Mouse (Mus musculus) kidney, embryonic 15.5 days (tissue): ENCODE measurements around the gene Gsn. TPM values are rescaled to one million over a fixed set of nuclear protein-coding genes. Genes with fewer than 3 reads are reported as not detected.

Source experiments
- ATAC-seq: fragments of 200-750 bp; cut with Nextera tagmentation; replicated peaks from 2 replicates; pipeline ENCODE4 v1.8.0; 2017; ENCODE audit warnings: moderate TSS enrichment; ENCODE audit not compliant: low FRiP score
- H3K27ac ChIP-seq: fragments of 300-500 bp; sonication (generic); 2 replicates; pipeline ENCODE4 v1.5.1; 2015; ENCODE audit warnings: mild to moderate bottlenecking, inconsistent platforms
- H3K27me3 ChIP-seq: fragments of 300-500 bp; sonication (generic); 2 replicates; pipeline ENCODE4 v1.6.1; 2015; ENCODE audit warnings: inconsistent platforms
- H3K36me3 ChIP-seq: fragments of 300-500 bp; sonication (generic); 2 replicates; pipeline ENCODE4 v1.6.1; 2015; ENCODE audit warnings: inconsistent platforms
- H3K4me1 ChIP-seq: fragments of 300-500 bp; sonication (generic); 2 replicates; pipeline ENCODE4 v1.6.1; 2015; ENCODE audit warnings: inconsistent platforms
- H3K4me2 ChIP-seq: fragments of 300-500 bp; sonication (generic); 2 replicates; pipeline ENCODE4 v1.6.1; 2015; ENCODE audit warnings: moderate library complexity, mild to moderate bottlenecking, inconsistent platforms
- H3K4me3 ChIP-seq: fragments of 300-500 bp; sonication (generic); replicated peaks from 2 replicates; pipeline ENCODE4 v1.5.1; 2015; ENCODE audit warnings: mild to moderate bottlenecking, inconsistent platforms
- H3K9ac ChIP-seq: fragments of 300-500 bp; sonication (generic); 2 replicates; pipeline ENCODE4 v1.6.1; 2015; ENCODE audit warnings: mild to moderate bottlenecking, inconsistent platforms
- H3K9me3 ChIP-seq: fragments of 300-500 bp; sonication (generic); replicated peaks from 2 replicates; pipeline ENCODE4 v1.6.1; 2016; ENCODE audit warnings: inconsistent platforms
- WGBS: fragments of 180-500 bp; shearing (Covaris S2); methylation state at CpG from one replicate; pipeline ENCODE4 v1.1.7; 2015; ENCODE audit warnings: mixed read lengths; 5-methylcytosine and 5-hydroxymethylcytosine counted together
- polyA plus RNA-seq: library from polyadenylated mRNA; unstranded; fragments of >200 nt; fragmentation: Nextera tagmentation; extraction: Ambion mirVana; gene quantifications from 2 replicates; pipeline ENCODE4 v1.2.1, GENCODE M21; 2015

Gene Gsn
- polyA plus RNA-seq, 1 experiment from 2014 or later: 144 TPM

DNA sequence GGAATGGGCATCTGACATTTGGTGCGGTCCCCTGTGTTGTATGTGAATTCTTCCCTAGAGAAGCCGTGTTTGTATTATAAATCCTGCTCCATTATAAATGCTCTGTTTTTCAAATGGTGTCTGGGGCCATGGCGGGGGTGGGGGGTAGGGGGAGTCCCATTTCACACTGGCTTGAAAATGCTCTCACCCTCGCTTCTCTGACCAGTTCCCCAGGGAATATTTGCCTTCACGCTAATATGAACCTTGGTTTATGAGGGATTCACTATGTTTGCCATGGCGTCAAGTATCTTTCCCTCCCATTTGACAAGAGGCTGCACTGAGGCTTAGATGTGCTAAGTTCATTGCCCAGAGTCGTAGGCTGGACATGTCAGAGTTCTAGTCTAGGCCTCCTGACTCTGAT, 718 bp upstream of the Gsn start:
- 69% methylated on average over 7 of the region's 7 CpGs for WGBS
- no peak overlapping the region; the same call in 1 of the 2 replicates for H3K4me3 ChIP-seq
- H3K36me3 ChIP-seq: no peaks in the 10 kb centered on the region
- H3K9me3 ChIP-seq: no peaks in the 10 kb centered on the region
- peak overlapping the region; percentile 97 for H3K4me2 ChIP-seq
- peaks cover 49% of the 10 kb centered on the region for H3K4me1 ChIP-seq
- H3K27me3 ChIP-seq: peaks cover 14% of the 10 kb centered on the region; the same call in 1 of the 2 replicates
- H3K27ac ChIP-seq: no peak overlapping the region
- H3K9ac ChIP-seq: 0 out of 2 replicates have a peak overlapping the region, but pooled peaks have one; percentile 67
- no peak for ATAC-seq

GRCm38 (mm10) chr2:35256932-35257331, 752 bp downstream of the Gsn start:
- H3K4me2 ChIP-seq: peak overlapping the region; percentile 97
- peaks cover 14% of the 10 kb centered on the region; the same call in 1 of the 2 replicates for H3K27me3 ChIP-seq
- no peaks in the 10 kb centered on the region for H3K36me3 ChIP-seq
- peak overlapping the region; percentile 67; the same call in 1 of the 2 replicates for H3K9ac ChIP-seq
- peaks cover 49% of the 10 kb centered on the region for H3K4me1 ChIP-seq
- H3K9me3 ChIP-seq: no peaks in the 10 kb centered on the region
- ATAC-seq: no peak
- H3K4me3 ChIP-seq: peak overlapping the region; percentile 64
- 49% methylated on average over 8 of the region's 8 CpGs for WGBS
- H3K27ac ChIP-seq: 0 out of 2 replicates have a peak overlapping the region, but pooled peaks have one; percentile 33

- 79% methylated on average over 2 of the region's 2 CpGs for WGBS
- Histone ChIP-seq H3K4me1 (peaks cover 49% of the 10 kb centered on the region), H3K27ac (no peak overlapping the region), H3K36me3 (no peaks in the 10 kb centered on the region), H3K9me3 (no peaks in the 10 kb centered on the region), H3K4me2 (no peak overlapping the region), H3K4me3 (no peak overlapping the region), H3K9ac (no peak overlapping the region), H3K27me3 (peaks cover 14% of the 10 kb centered on the region; the same call in 1 of the 2 replicates)
- no peak for ATAC-seq
Measured at GRCm38 (mm10) chr2:35257886-35258285, 1.7 kb downstream of the Gsn start.

- Histone ChIP-seq H3K27ac (no peak overlapping the region), H3K4me3 (no peak overlapping the region), H3K9me3 (no peaks in the 10 kb centered on the region), H3K9ac (no peak overlapping the region), H3K4me1 (peaks cover 49% of the 10 kb centered on the region), H3K36me3 (no peaks in the 10 kb centered on the region), H3K4me2 (no peak overlapping the region), H3K27me3 (peaks cover 14% of the 10 kb centered on the region; the same call in 1 of the 2 replicates)
- no peak for ATAC-seq
- WGBS: 65% methylated on average over 4 of the region's 4 CpGs
Measured at GRCm38 (mm10) chr2:35258590-35258989, 2.4 kb downstream of the Gsn start.

- no peaks in the 10 kb centered on the region for H3K36me3 ChIP-seq
- H3K4me1 ChIP-seq: peaks cover 49% of the 10 kb centered on the region
- 20% methylated on average over 13 of the region's 13 CpGs for WGBS
- no peak overlapping the region for H3K9ac ChIP-seq
- peak overlapping the region; percentile 28 for H3K4me2 ChIP-seq
- peaks cover 11% of the 10 kb centered on the region; the same call in 1 of the 2 replicates for H3K27me3 ChIP-seq
- H3K9me3 ChIP-seq: no peaks in the 10 kb centered on the region
- H3K27ac ChIP-seq: peak overlapping the region; percentile 72
- no peak overlapping the region for H3K4me3 ChIP-seq
- no peak for ATAC-seq
Measured at GRCm38 (mm10) chr2:35259338-35260080, 3.3 kb downstream of the Gsn start.

GRCm38 (mm10) chr2:35260291-35260690, 4.1 kb downstream of the Gsn start:
- H3K36me3 ChIP-seq: no peaks in the 10 kb centered on the region
- no peaks in the 10 kb centered on the region for H3K9me3 ChIP-seq
- H3K9ac ChIP-seq: no peak overlapping the region
- 48% methylated on average over 1 of the region's 1 CpGs for WGBS
- no peak overlapping the region for H3K4me2 ChIP-seq
- H3K27ac ChIP-seq: peak overlapping the region; percentile 72
- no peak overlapping the region for H3K4me3 ChIP-seq
- H3K4me1 ChIP-seq: peaks cover 54% of the 10 kb centered on the region
- H3K27me3 ChIP-seq: peaks cover 6% of the 10 kb centered on the region; the same call in 1 of the 2 replicates
- ATAC-seq: no peak

- Histone ChIP-seq H3K4me3 (no peak overlapping the region), H3K4me1 (peaks cover 53% of the 10 kb centered on the region), H3K9ac (no peak overlapping the region), H3K27me3 (no peaks in the 10 kb centered on the region), H3K4me2 (no peak overlapping the region), H3K27ac (no peak overlapping the region), H3K36me3 (no peaks in the 10 kb centered on the region), H3K9me3 (no peaks in the 10 kb centered on the region)
- WGBS: 90% methylated on average over 1 of the region's 1 CpGs
- ATAC-seq: no peak
Measured at GRCm38 (mm10) chr2:35264095-35264494, 7.9 kb downstream of the Gsn start.

DNA sequence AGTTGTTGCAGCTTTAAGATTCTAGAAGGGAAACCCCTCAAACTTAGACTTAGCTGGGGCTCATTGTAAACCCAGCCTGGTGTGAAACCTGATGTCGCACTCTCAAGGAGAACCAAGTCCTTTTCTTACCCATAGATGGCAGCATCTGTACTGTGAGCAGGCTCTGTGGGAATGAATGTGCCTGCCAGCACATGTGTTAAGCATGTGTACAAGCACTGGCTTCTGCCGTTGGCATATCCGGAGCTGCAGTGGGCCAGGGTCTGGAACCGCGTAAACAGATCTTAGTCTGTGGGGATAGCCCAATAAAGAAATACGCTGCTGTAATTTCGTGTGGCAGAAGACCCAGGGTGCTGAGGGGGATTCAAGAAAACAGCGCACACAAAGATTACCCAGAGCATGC, 9.1 kb downstream of the Gsn start:
- no peak overlapping the region for H3K9ac ChIP-seq
- 49% methylated on average over 8 of the region's 8 CpGs for WGBS

GRCm38 (mm10) chr2:35265775-35266174, 9.6 kb downstream of the Gsn start:
- 81% methylated on average over 8 of the region's 8 CpGs for WGBS
- ATAC-seq: no peak
- no peak overlapping the region for H3K4me2 ChIP-seq
- no peaks in the 10 kb centered on the region for H3K36me3 ChIP-seq
- peaks cover 56% of the 10 kb centered on the region for H3K4me1 ChIP-seq
- no peak overlapping the region for H3K27ac ChIP-seq
- H3K27me3 ChIP-seq: no peaks in the 10 kb centered on the region
- no peaks in the 10 kb centered on the region for H3K9me3 ChIP-seq
- H3K4me3 ChIP-seq: no peak overlapping the region
- no peak overlapping the region for H3K9ac ChIP-seq

More for the DNA sequence above, 9.1 kb downstream of the Gsn start:
- 0 out of 2 replicates have a peak, but pooled peaks have one; percentile 22 for ATAC-seq
- Histone ChIP-seq H3K27me3 (no peaks in the 10 kb centered on the region), H3K4me3 (no peak overlapping the region), H3K27ac (no peak overlapping the region), H3K36me3 (no peaks in the 10 kb centered on the region), H3K4me1 (peaks cover 53% of the 10 kb centered on the region), H3K9me3 (no peaks in the 10 kb centered on the region), H3K4me2 (no peak overlapping the region)

GRCm38 (mm10) chr2:35266251-35266905, 10.2 kb downstream of the Gsn start:
- H3K4me2 ChIP-seq: no peak overlapping the region
- 75% methylated on average over 9 of the region's 9 CpGs for WGBS
- no peak for ATAC-seq
- H3K9me3 ChIP-seq: no peaks in the 10 kb centered on the region
- H3K27ac ChIP-seq: 0 out of 2 replicates have a peak overlapping the region, but pooled peaks have one; percentile 42
- H3K4me1 ChIP-seq: peaks cover 60% of the 10 kb centered on the region
- H3K4me3 ChIP-seq: no peak overlapping the region
- H3K27me3 ChIP-seq: no peaks in the 10 kb centered on the region
- no peaks in the 10 kb centered on the region for H3K36me3 ChIP-seq
- no peak overlapping the region for H3K9ac ChIP-seq

- WGBS: 69% methylated on average over 13 of the region's 13 CpGs
- no peak overlapping the region for H3K4me2 ChIP-seq
- H3K4me3 ChIP-seq: no peak overlapping the region
- H3K9ac ChIP-seq: no peak overlapping the region
- peak overlapping the region; percentile 78 for H3K27ac ChIP-seq
- H3K27me3 ChIP-seq: no peaks in the 10 kb centered on the region
- H3K9me3 ChIP-seq: no peaks in the 10 kb centered on the region
- H3K36me3 ChIP-seq: no peaks in the 10 kb centered on the region
- ATAC-seq: peak; percentile 22; the same call in 1 of the 2 replicates
- peaks cover 63% of the 10 kb centered on the region for H3K4me1 ChIP-seq
Measured at GRCm38 (mm10) chr2:35267156-35267875, 11.1 kb downstream of the Gsn start.
